Mouse (Mus musculus) mature B cell (primary cell): ENCODE results near the gene Adi1.

Experiments
- in situ Hi-C: fragments of 300-500 bp; cut with MboI; formaldehyde crosslinking; loops from 2 replicates; pipeline ENCODE4 v1.14.3; 2019

Adi1 gene

GRCm38 (mm10) chr12:28694231-28694630 lies 19.2 kb downstream of the Adi1 start:
- in situ Hi-C loops, result no loop called here

- in situ Hi-C loops, result no loop called here
These were observed 19.7 kb downstream of the Adi1 start for GRCm38 (mm10) chr12:28694776-28695175.

- in situ Hi-C loops, result no loop called here
These were observed 23.0 kb downstream of the Adi1 start for GRCm38 (mm10) chr12:28697821-28698595.

GRCm38 (mm10) chr12:28699086-28699485 lies 24.1 kb downstream of the Adi1 start:
- in situ Hi-C loops, result no loop called here

- in situ Hi-C loops, result no loop called here
These were observed 24.6 kb downstream of the Adi1 start for GRCm38 (mm10) chr12:28699656-28700055.

GRCm38 (mm10) chr12:28700101-28700511 lies 25.1 kb downstream of the Adi1 start:
- in situ Hi-C loops, result no loop called here

GRCm38 (mm10) chr12:28700561-28701025 lies 25.6 kb downstream of the Adi1 start:
- in situ Hi-C loops, result no loop called here

- in situ Hi-C loops, result no loop called here
These were observed 26.3 kb downstream of the Adi1 start for GRCm38 (mm10) chr12:28701302-28701701.

- in situ Hi-C loops, result no loop called here
These were observed 29.4 kb downstream of the Adi1 start for GRCm38 (mm10) chr12:28704381-28704780.

- in situ Hi-C loops, result no loop called here
These were observed 30.2 kb downstream of the Adi1 start for GRCm38 (mm10) chr12:28705204-28705603.

- in situ Hi-C loops, result no loop called here
These were observed 33.1 kb downstream of the Adi1 start for GRCm38 (mm10) chr12:28708154-28708553.

GRCm38 (mm10) chr12:28710566-28711185 lies 35.6 kb downstream of the Adi1 start:
- in situ Hi-C loops, result no loop called here

- in situ Hi-C loops, result no loop called here
These were observed 40.0 kb downstream of the Adi1 start for GRCm38 (mm10) chr12:28714822-28715632.

GRCm38 (mm10) chr12:28717066-28717465 lies 42.0 kb downstream of the Adi1 start:
- in situ Hi-C loops, result no loop called here

GRCm38 (mm10) chr12:28718106-28718505 lies 43.1 kb downstream of the Adi1 start:
- in situ Hi-C loops, result no loop called here

GRCm38 (mm10) chr12:28724366-28724765 lies 49.3 kb downstream of the Adi1 start:
- in situ Hi-C loops, result no loop called here

GRCm38 (mm10) chr12:28726204-28726603 lies 51.2 kb downstream of the Adi1 start:
- in situ Hi-C loops, result no loop called here

- in situ Hi-C loops, result no loop called here
These were observed 52.0 kb downstream of the Adi1 start for GRCm38 (mm10) chr12:28727061-28727460.
